Mouse (Mus musculus) midbrain, embryonic 14.5 days (tissue): Measurements from ENCODE around the gene Olfr1449. TPM values are rescaled to one million over a fixed set of nuclear protein-coding genes. Genes with fewer than 3 reads are reported as not detected.
"Not testable (repeated sequence)": the region's sequence is repeated elsewhere in the genome, so short reads cannot be mapped to it uniquely, and the experiment has no call there.

ENCODE experiments used
- ATAC-seq: fragments of 200-750 bp; cut with Nextera tagmentation; 2 replicates; pipeline ENCODE4 v1.8.0; 2017; ENCODE audit warnings: moderate number of reproducible peaks, moderate library complexity; ENCODE audit not compliant: low FRiP score, low TSS enrichment
- DNase-seq: peaks from one replicate; pipeline ENCODE4 v3.0.0-alpha.2; 2015
- H3K27ac ChIP-seq: fragments of 300-500 bp; sonication (generic); replicated peaks from 2 replicates; pipeline ENCODE4 v1.5.1; 2014; ENCODE audit warnings: mild to moderate bottlenecking, low read depth, low read length, moderate library complexity
- H3K27me3 ChIP-seq: fragments of 300-500 bp; sonication (generic); 2 replicates; pipeline ENCODE4 v1.6.1; 2014; ENCODE audit warnings: low read length, control low read depth, mixed read lengths; ENCODE audit not compliant: control insufficient read depth, insufficient read depth
- H3K36me3 ChIP-seq: fragments of 300-500 bp; sonication (generic); 2 replicates; pipeline ENCODE4 v1.6.1; 2014; ENCODE audit warnings: low read length, control low read depth; ENCODE audit not compliant: control insufficient read depth, insufficient read depth
- H3K4me1 ChIP-seq: fragments of 300-500 bp; sonication (generic); 2 replicates; pipeline ENCODE4 v1.6.1; 2014; ENCODE audit warnings: mild to moderate bottlenecking, antibody characterized with exemption, low read length, control low read depth; ENCODE audit not compliant: control insufficient read depth, insufficient read depth
- H3K4me2 ChIP-seq: fragments of 300-500 bp; sonication (generic); 2 replicates; pipeline ENCODE4 v1.6.1; 2014; ENCODE audit warnings: mild to moderate bottlenecking, low read length, moderate library complexity
- H3K4me3 ChIP-seq: fragments of 300-500 bp; sonication (generic); replicated peaks from 2 replicates; pipeline ENCODE4 v1.5.1; 2014; ENCODE audit warnings: low read depth, low read length
- H3K9ac ChIP-seq: fragments of 300-500 bp; sonication (generic); replicated peaks from 2 replicates; pipeline ENCODE4 v1.6.1; 2014; ENCODE audit warnings: mild to moderate bottlenecking, low read length, moderate library complexity
- H3K9me3 ChIP-seq: fragments of 300-500 bp; sonication (generic); 2 replicates; pipeline ENCODE4 v1.6.1; 2016; ENCODE audit warnings: low read length, control low read depth, mixed read lengths; ENCODE audit not compliant: control insufficient read depth
- WGBS: fragments of 180-500 bp; shearing (Covaris S2); extraction: QIAGEN DNeasy Blood & Tissue Kit; methylation state at CpG from one replicate; pipeline ENCODE4 v1.1.7; 2014; 5-methylcytosine and 5-hydroxymethylcytosine counted together
- polyA plus RNA-seq: library from polyadenylated mRNA; unstranded; fragments of >200 nt; fragmentation: Nextera tagmentation; extraction: Ambion mirVana; gene quantifications from 2 replicates; pipeline ENCODE4 v1.2.1, GENCODE M21; 2014

Gene Olfr1449
- not detected in 2 replicates for polyA plus RNA-seq

- ATAC-seq (no peak), DNase-seq (no peak)
- no peak within 1 kb of the TSS for H3K4me2 ChIP-seq
- no peaks in the 10 kb centered on the region for H3K4me1 ChIP-seq
- H3K9me3 ChIP-seq: 0 out of 2 replicates have a peak, but pooled peaks cover 5% of the 10 kb centered on the region
- H3K27me3 ChIP-seq: no peaks in the 10 kb centered on the region
- no peaks in the 10 kb centered on the region for H3K36me3 ChIP-seq
- no peak within 1 kb of the TSS for H3K9ac ChIP-seq
- H3K27ac ChIP-seq: no peak within 1 kb of the TSS
- H3K4me3 ChIP-seq: no peak within 1 kb of the TSS
Observed at GRCm38 (mm10) chr19:12930540-12930939, at the start of gene Olfr1449. TSS of gene Olfr1449 (plus strand) at chr19:12930840.

- Histone ChIP-seq H3K4me2 (no peak within 1 kb of the TSS), H3K9ac (no peak within 1 kb of the TSS), H3K27ac (no peak within 1 kb of the TSS), H3K36me3 (no peaks in the 10 kb centered on the region), H3K27me3 (no peaks in the 10 kb centered on the region), H3K4me3 (no peak within 1 kb of the TSS), H3K4me1 (no peaks in the 10 kb centered on the region), H3K9me3 (no peaks in the 10 kb centered on the region)
- ATAC-seq: no peak
- no peak for DNase-seq
- WGBS: 84% methylated on average over 2 of the region's 2 CpGs
Observed at GRCm38 (mm10) chr19:12883555-12883954, 47.1 kb upstream of the Olfr1449 start, which contains the start of gene Olfr1445. TSS of gene Olfr1445 (plus strand) at chr19:12883855.

- DNase-seq (no peak), ATAC-seq (no peak)
- Histone ChIP-seq H3K4me3 (no peak within 1 kb of the TSS), H3K27me3 (no peaks in the 10 kb centered on the region), H3K4me1 (no peaks in the 10 kb centered on the region), H3K9me3 (no peaks in the 10 kb centered on the region), H3K27ac (no peak within 1 kb of the TSS), H3K4me2 (no peak within 1 kb of the TSS), H3K36me3 (no peaks in the 10 kb centered on the region), H3K9ac (no peak within 1 kb of the TSS)
- 80% methylated on average over 1 of the region's 1 CpGs for WGBS
Observed at GRCm38 (mm10) chr19:12893424-12893823, 37.2 kb upstream of the Olfr1449 start, which contains the start of gene Olfr1446. TSS of gene Olfr1446 (minus strand) at chr19:12893524.

GRCm38 (mm10) chr19:12903643-12904042, 27.0 kb upstream of the Olfr1449 start, which contains the start of gene Olfr1447:
TSS of gene Olfr1447 (minus strand) at chr19:12903743.
- Histone ChIP-seq H3K36me3 (no peaks in the 10 kb centered on the region), H3K9ac (no peak within 1 kb of the TSS), H3K27me3 (no peaks in the 10 kb centered on the region), H3K4me1 (no peaks in the 10 kb centered on the region), H3K4me2 (no peak within 1 kb of the TSS), H3K4me3 (no peak within 1 kb of the TSS), H3K27ac (no peak within 1 kb of the TSS), H3K9me3 (no peaks in the 10 kb centered on the region; the same call in 1 of the 2 replicates)
- no peak for ATAC-seq
- DNase-seq: no peak
- 93% methylated on average over 1 of the region's 1 CpGs for WGBS

GRCm38 (mm10) chr19:12924319-12924718, 6.3 kb upstream of the Olfr1449 start, which contains the start of gene Olfr1448:
TSS of gene Olfr1448 (minus strand) at chr19:12924419.
- ATAC-seq: no peak
- no peak for DNase-seq
- H3K4me2 ChIP-seq: no peak within 1 kb of the TSS
- H3K27me3 ChIP-seq: no peaks in the 10 kb centered on the region
- H3K4me1 ChIP-seq: no peaks in the 10 kb centered on the region
- no peaks in the 10 kb centered on the region for H3K36me3 ChIP-seq
- no peak within 1 kb of the TSS for H3K4me3 ChIP-seq
- no peaks in the 10 kb centered on the region; the same call in 1 of the 2 replicates for H3K9me3 ChIP-seq
- H3K9ac ChIP-seq: no peak within 1 kb of the TSS
- 78% methylated on average over 1 of the region's 1 CpGs for whole genome bisulfite sequencing
- H3K27ac ChIP-seq: no peak within 1 kb of the TSS

- Histone ChIP-seq H3K4me1 (no peaks in the 10 kb centered on the region), H3K27ac (no peak within 1 kb of the TSS), H3K9ac (no peak within 1 kb of the TSS), H3K4me2 (no peak within 1 kb of the TSS), H3K4me3 (no peak within 1 kb of the TSS), H3K36me3 (no peaks in the 10 kb centered on the region), H3K27me3 (no peaks in the 10 kb centered on the region), H3K9me3 (peaks cover 9% of the 10 kb centered on the region)
- no peak for DNase-seq
- WGBS: 86% methylated on average over 1 of the region's 1 CpGs
- ATAC-seq: no peak
Observed at GRCm38 (mm10) chr19:12949958-12950357, 19.3 kb downstream of the Olfr1449 start, which contains the start of gene Olfr1450. TSS of gene Olfr1450 (plus strand) at chr19:12950258.

- H3K4me2 ChIP-seq, H3K27me3 ChIP-seq, ATAC-seq, H3K9ac ChIP-seq, H3K36me3 ChIP-seq, H3K27ac ChIP-seq, H3K4me1 ChIP-seq, DNase-seq, H3K4me3 ChIP-seq: not testable (repeated sequence)
- WGBS: 83% methylated on average over 5 of the region's 5 CpGs
- peaks cover 13% of the 10 kb centered on the region for H3K9me3 ChIP-seq
Observed at GRCm38 (mm10) chr19:12970082-12970481, 39.4 kb downstream of the Olfr1449 start.

Other genes with a start within 250 kb of the Olfr1449 start
- not detected in 2 replicates for gene Keg1, start 235.1 kb upstream of the Olfr1449 start, polyA plus RNA-seq
- 1.9 TPM in 1 of 2 replicates, not detected in the other for gene Cntf, start 165.2 kb upstream of the Olfr1449 start, polyA plus RNA-seq
- 10.6 and 15.3 TPM in 2 replicates for gene Zfp91, start 134.7 kb upstream of the Olfr1449 start, polyA plus RNA-seq
- gene Lpxn, start 134.6 kb upstream of the Olfr1449 start, polyA plus RNA-seq: 0.46 and 1.3 TPM in 2 replicates
- not detected in 2 replicates for gene Gm5244, start 84.2 kb upstream of the Olfr1449 start, polyA plus RNA-seq
- gene Olfr1444, start 73.6 kb upstream of the Olfr1449 start, polyA plus RNA-seq: not detected in 2 replicates
- gene Olfr1445, start 47.0 kb upstream of the Olfr1449 start, polyA plus RNA-seq: not detected in 2 replicates
- not detected in 2 replicates for gene Olfr1446, start 37.3 kb upstream of the Olfr1449 start, polyA plus RNA-seq
- not detected in 2 replicates for gene Olfr1447, start 27.1 kb upstream of the Olfr1449 start, polyA plus RNA-seq
- gene Olfr1448, start 6.4 kb upstream of the Olfr1449 start, polyA plus RNA-seq: not detected in 2 replicates
- gene Olfr1450, start 19.4 kb downstream of the Olfr1449 start, polyA plus RNA-seq: not detected in 2 replicates
- not detected in 2 replicates for gene Olfr1451, start 64.2 kb downstream of the Olfr1449 start, polyA plus RNA-seq
- not detected in 2 replicates for gene Olfr1453, start 97.5 kb downstream of the Olfr1449 start, polyA plus RNA-seq
- not detected in 2 replicates for gene Olfr1454, start 129.8 kb downstream of the Olfr1449 start, polyA plus RNA-seq
- not detected in 2 replicates for gene Olfr1457, start 167.1 kb downstream of the Olfr1449 start, polyA plus RNA-seq
- not detected in 2 replicates for gene Olfr1458, start 175.9 kb downstream of the Olfr1449 start, polyA plus RNA-seq
- not detected in 2 replicates for gene Olfr1459, start 218.7 kb downstream of the Olfr1449 start, polyA plus RNA-seq
- gene Olfr1461, start 232.2 kb downstream of the Olfr1449 start, polyA plus RNA-seq: not detected in 2 replicates